Mouse (Mus musculus): ENCODE measurements around the gene Rfc2.

- TF ChIP-seq CTCF (IDR thresholded peaks at IDR 0.05; ENCODE audit: insufficient read depth, low read depth, low read length) (no peak), POLR2A (IDR thresholded peaks at IDR 0.05; ENCODE audit: insufficient read depth, low read depth, low read length) (no peak)
Measured at GRCm38 (mm10) chr5:134550836-134551232, 30.3 kb upstream of the Rfc2 start.
